Mouse (Mus musculus): ENCODE measurements around the gene Zfp119b. TPM values are rescaled to one million over a fixed set of nuclear protein-coding genes. Genes with fewer than 3 reads are reported as not detected.
A peak's percentile ranks its signal among the peaks of the same experiment; 100 is the strongest.
"Not testable (repeated sequence)": the region's sequence is repeated elsewhere in the genome, so short reads cannot be mapped to it uniquely, and the experiment has no call there.

Zfp119b gene
- polyA plus RNA-seq, 1 experiment from 2014 or later, result 4.3 TPM

DNA sequence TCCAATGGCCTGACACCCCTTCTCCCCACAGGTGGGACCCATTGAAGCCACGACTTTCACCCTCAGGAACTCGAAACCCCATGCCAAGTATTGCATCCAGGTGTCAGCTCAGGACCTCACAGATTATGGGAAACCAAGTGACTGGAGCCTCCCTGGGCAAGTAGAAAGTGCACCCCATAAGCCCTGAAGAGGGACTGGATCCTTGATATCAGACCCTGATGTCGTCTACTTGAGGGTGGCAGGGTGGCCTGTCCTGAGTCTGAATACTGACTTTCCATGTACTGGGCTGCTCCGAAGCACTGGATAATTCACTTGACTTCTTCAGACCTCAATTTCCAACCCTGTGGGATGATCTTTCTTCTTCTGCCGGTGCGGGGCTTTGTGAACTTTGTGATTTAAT is 7.3 kb upstream of the Zfp119b start:
- Histone ChIP-seq H3K4me2 (peak overlapping the region; percentile 64), H3K36me3 (peaks cover 7% of the 10 kb centered on the region), H3K27ac (no peak overlapping the region), H3K4me1 (replicated peaks) (peaks cover 24% of the 10 kb centered on the region), H3K9ac (no peak overlapping the region), H3K27me3 (peaks cover 26% of the 10 kb centered on the region), H3K9me3 (replicated peaks) (no peaks in the 10 kb centered on the region), H3K4me3 (peak overlapping the region; percentile 38; the same call in 1 of the 2 replicates)
- no peak for ATAC-seq (replicated peaks; ENCODE audit: insufficient number of reproducible peaks, insufficient read depth, low FRiP score, low read depth)
- 37% methylated on average over 6 of the region's 6 CpGs for WGBS

DNA sequence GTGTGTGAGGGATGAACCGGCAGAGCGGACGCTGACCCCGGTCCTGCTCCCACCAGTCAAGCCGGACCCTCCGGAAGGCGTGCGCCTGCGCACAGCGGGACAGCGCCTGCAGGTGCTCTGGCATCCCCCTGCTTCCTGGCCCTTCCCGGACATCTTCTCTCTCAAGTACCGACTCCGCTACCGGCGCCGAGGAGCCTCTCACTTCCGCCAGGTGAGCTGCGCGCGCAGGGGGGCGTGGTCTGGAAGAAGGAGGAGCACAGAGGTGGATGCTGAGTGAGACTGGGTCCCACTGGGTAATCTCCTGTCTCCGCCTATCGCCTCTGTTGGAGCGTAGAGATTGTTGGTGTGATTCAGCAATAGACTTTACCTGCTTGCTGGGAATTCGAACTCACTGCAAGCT is 6.8 kb upstream of the Zfp119b start:
- Histone ChIP-seq H3K27ac (no peak overlapping the region), H3K27me3 (peaks cover 26% of the 10 kb centered on the region), H3K4me3 (peak overlapping the region; percentile 38), H3K4me2 (peak overlapping the region; percentile 64), H3K9ac (0 out of 2 replicates have a peak overlapping the region, but pooled peaks have one; percentile 6), H3K9me3 (replicated peaks) (no peaks in the 10 kb centered on the region), H3K36me3 (peaks cover 4% of the 10 kb centered on the region), H3K4me1 (replicated peaks) (peaks cover 24% of the 10 kb centered on the region)
- WGBS, result 5% methylated on average over 26 of the region's 26 CpGs
- ATAC-seq (replicated peaks; ENCODE audit: insufficient number of reproducible peaks, insufficient read depth, low FRiP score, low read depth), result no peak

DNA sequence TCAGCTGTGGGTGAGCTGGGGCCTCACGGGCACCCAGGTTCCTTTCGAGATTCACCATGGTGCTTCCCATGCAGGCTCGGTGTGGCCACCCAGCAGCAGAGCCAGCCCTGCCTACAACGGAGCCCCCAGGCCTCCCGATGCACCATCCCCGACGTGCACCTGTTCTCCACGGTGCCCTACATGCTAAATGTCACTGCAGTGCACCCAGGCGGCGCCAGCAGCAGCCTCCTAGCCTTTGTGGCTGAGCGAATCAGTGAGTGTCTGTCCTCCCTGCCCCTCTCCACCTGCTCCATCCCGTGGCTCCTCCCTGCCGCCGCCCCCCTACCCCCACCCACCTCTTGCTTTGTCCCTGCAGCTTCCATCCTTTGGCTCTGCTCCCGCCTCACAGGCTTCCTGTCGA is 4.9 kb upstream of the Zfp119b start:
- no peak overlapping the region for H3K4me3 ChIP-seq
- H3K9me3 ChIP-seq (replicated peaks), result no peaks in the 10 kb centered on the region
- H3K4me1 ChIP-seq (replicated peaks), result peaks cover 15% of the 10 kb centered on the region
- no peak for ATAC-seq (replicated peaks; ENCODE audit: insufficient number of reproducible peaks, insufficient read depth, low FRiP score, low read depth)
- H3K36me3 ChIP-seq, result no peaks in the 10 kb centered on the region
- peaks cover 26% of the 10 kb centered on the region for H3K27me3 ChIP-seq
- no peak overlapping the region for H3K4me2 ChIP-seq
- H3K9ac ChIP-seq, result no peak overlapping the region
- 33% methylated on average over 16 of the region's 16 CpGs for WGBS
- H3K27ac ChIP-seq, result no peak overlapping the region

DNA sequence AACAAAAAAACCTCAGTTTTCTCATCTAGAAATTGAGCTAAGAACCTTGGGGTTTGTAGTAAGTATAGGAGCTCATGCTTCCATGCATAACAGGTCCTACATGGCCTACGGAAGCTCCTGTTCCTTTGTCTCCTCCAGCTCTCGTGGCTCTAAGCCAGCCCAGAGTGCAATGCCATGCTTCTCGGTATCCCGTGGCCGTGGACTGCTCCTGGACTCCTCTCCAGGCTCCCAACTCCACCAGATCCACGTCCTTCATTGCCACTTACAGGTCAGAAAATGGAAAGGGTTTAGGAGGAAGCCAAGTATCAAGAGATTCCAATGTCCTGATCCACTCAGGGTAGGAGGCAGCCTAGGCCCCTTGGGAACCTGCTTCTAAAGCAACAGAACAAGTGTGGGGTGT is 4.5 kb upstream of the Zfp119b start:
- Histone ChIP-seq H3K27me3 (peaks cover 26% of the 10 kb centered on the region), H3K36me3 (no peaks in the 10 kb centered on the region), H3K4me2 (no peak overlapping the region), H3K4me3 (no peak overlapping the region), H3K9ac (no peak overlapping the region), H3K4me1 (replicated peaks) (peaks cover 15% of the 10 kb centered on the region), H3K9me3 (replicated peaks) (no peaks in the 10 kb centered on the region), H3K27ac (no peak overlapping the region)
- 52% methylated on average over 6 of the region's 6 CpGs for WGBS
- no peak for ATAC-seq (replicated peaks; ENCODE audit: insufficient number of reproducible peaks, insufficient read depth, low FRiP score, low read depth)

DNA sequence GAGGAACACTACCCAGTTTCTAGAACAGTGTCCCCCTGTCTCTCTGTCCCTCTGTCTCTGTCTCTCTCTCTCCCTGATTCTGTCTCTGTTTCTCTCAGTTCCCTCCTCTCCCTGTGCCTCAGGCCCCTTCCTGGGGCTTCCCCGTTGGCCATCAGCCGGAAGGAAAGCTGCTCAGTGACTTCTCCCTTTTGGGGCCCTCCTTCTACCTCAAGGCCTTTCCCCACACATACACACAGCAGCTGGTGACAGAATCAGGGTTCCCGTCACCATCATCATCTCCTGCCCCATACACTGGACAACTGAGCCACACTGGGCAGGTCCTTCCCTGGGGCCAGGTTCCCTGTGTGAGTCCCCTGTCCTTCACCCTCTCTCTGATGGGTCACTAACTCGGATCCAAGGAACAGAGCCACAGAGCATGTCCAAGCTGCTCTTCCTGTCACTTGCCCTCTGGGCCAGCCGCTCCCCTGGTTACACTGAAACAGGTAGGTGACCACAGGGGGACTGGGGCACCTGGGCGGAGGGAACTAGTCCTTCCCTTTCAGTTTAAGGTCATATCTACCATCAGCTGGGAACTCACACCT is 3.2 kb upstream of the Zfp119b start, which contains the start of gene Ebi3:
Ebi3 (plus strand) TSS at position 194 of the 581 bp plus-strand sequence.
- WGBS, result 61% methylated on average over 6 of the region's 6 CpGs
- Histone ChIP-seq H3K4me1 (replicated peaks) (peaks cover 9% of the 10 kb centered on the region), H3K36me3 (no peaks in the 10 kb centered on the region), H3K27me3 (peaks cover 26% of the 10 kb centered on the region), H3K9ac (no peak within 1 kb of the TSS), H3K4me3 (no peak within 1 kb of the TSS), H3K27ac (no peak within 1 kb of the TSS), H3K9me3 (replicated peaks) (no peaks in the 10 kb centered on the region), H3K4me2 (no peak within 1 kb of the TSS)
- ATAC-seq (replicated peaks; ENCODE audit: insufficient number of reproducible peaks, insufficient read depth, low FRiP score, low read depth), result no peak

DNA sequence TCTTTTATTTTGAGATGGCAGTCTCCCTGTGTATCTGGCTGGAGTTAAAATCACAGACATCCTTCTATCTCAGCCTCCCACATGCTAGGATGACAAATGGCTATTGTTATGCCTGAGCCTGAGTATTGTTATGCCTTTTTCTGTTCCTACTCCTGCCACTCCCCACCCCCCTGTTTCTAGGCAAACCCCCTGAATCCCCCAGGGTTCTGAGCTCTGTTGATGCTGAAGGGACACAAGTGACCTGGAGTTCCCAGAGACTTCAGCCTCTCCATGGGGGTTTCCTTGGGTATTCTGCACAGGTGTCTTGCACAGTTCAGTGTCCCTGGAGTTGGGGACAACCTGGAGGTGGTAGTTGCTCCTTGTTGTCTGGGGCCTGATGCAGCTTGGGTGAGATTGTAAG is 2.7 kb upstream of the Zfp119b start:
- peaks cover 9% of the 10 kb centered on the region for H3K4me1 ChIP-seq (replicated peaks)
- peaks cover 26% of the 10 kb centered on the region for H3K27me3 ChIP-seq
- no peak overlapping the region for H3K27ac ChIP-seq
- H3K9ac ChIP-seq, result no peak overlapping the region
- no peak for ATAC-seq (replicated peaks; ENCODE audit: insufficient number of reproducible peaks, insufficient read depth, low FRiP score, low read depth)
- no peaks in the 10 kb centered on the region for H3K36me3 ChIP-seq
- H3K9me3 ChIP-seq (replicated peaks), result no peaks in the 10 kb centered on the region
- no peak overlapping the region for H3K4me2 ChIP-seq
- H3K4me3 ChIP-seq, result no peak overlapping the region

DNA sequence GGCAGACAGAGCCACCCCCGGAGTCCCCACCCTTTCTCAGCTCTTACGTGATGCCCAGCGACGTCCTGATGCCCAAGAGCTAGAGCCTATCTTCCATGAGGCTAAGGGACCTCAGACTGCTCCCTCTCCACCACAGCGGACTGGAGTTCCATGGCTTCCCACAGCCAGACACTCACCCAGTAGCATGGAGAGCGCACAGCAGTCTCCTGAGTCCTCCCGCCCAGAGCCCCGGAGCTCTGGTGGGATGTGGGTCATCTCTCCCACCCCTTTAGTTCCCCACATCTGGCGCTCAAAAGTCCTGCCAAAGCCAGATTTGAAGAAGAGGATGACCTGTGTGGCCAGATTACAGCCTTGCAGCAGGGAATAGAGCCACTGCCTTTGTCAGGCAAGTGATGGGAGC is 1.3 kb upstream of the Zfp119b start:
- ATAC-seq (replicated peaks; ENCODE audit: insufficient number of reproducible peaks, insufficient read depth, low FRiP score, low read depth), result no peak
- Histone ChIP-seq H3K4me3 (no peak overlapping the region), H3K4me1 (replicated peaks) (peaks cover 2% of the 10 kb centered on the region; the same call in 1 of the 2 replicates), H3K36me3 (no peaks in the 10 kb centered on the region), H3K27ac (no peak overlapping the region), H3K4me2 (no peak overlapping the region), H3K27me3 (peaks cover 16% of the 10 kb centered on the region), H3K9ac (no peak overlapping the region), H3K9me3 (replicated peaks) (no peaks in the 10 kb centered on the region)
- WGBS, result 61% methylated on average over 9 of the region's 9 CpGs

DNA sequence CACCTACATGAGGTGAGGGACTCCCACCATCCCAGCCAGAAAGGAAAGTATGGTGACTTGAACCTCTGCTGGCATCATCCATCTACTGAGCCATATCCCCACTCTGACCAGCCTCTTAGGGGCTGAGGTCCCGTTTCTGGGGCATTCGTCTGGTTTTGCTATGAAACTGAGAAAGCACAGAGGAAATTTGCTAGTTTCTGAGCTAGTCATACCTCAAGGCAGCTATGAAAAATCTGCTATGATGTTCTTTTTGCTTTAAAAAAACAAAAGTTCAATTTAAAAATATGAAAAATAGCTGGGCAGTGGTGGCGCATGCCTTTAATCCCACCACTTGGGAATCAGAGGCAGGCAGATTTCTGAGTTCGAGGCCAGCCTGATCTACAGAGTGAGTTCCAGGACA is 653 bp downstream of the Zfp119b start:
- no peak overlapping the region for H3K9ac ChIP-seq
- peaks cover 7% of the 10 kb centered on the region; the same call in 1 of the 2 replicates for H3K4me1 ChIP-seq (replicated peaks)
- ATAC-seq (replicated peaks; ENCODE audit: insufficient number of reproducible peaks, insufficient read depth, low FRiP score, low read depth), result no peak
- no peak overlapping the region for H3K4me2 ChIP-seq
- no peaks in the 10 kb centered on the region for H3K9me3 ChIP-seq (replicated peaks)
- H3K36me3 ChIP-seq, result no peaks in the 10 kb centered on the region
- no peak overlapping the region for H3K27ac ChIP-seq
- WGBS, result 83% methylated on average over 4 of the region's 4 CpGs
- no peaks in the 10 kb centered on the region for H3K27me3 ChIP-seq
- no peak overlapping the region for H3K4me3 ChIP-seq

DNA sequence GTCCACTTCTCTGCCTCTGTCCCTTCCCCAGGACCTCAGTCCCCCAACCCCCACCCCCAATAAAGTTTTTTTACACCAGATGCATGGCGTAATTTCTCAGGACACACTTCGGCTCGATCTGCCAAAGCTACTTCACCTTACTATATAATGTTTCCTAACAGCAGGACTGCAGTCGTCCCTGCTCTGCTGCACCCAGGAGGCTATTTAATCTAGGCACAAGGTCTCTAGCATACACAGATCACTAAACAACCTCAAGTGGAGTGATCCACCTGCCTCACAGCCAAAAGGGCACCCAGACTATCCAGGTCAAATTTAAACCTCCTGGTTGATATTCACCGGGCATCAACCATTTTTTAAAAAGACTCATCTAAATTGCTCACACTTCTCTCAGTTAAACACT is 3.6 kb downstream of the Zfp119b start:
- Histone ChIP-seq H3K27ac (peak overlapping the region; percentile 95), H3K4me2 (peak overlapping the region; percentile 91), H3K9ac (peak overlapping the region; percentile 70), H3K27me3 (no peaks in the 10 kb centered on the region), H3K36me3 (peaks cover 1% of the 10 kb centered on the region; the same call in 1 of the 2 replicates), H3K4me1 (replicated peaks) (peaks cover 7% of the 10 kb centered on the region; the same call in 1 of the 2 replicates), H3K9me3 (replicated peaks) (no peaks in the 10 kb centered on the region), H3K4me3 (peak overlapping the region; percentile 62)
- no peak for ATAC-seq (replicated peaks; ENCODE audit: insufficient number of reproducible peaks, insufficient read depth, low FRiP score, low read depth)
- WGBS, result 22% methylated on average over 5 of the region's 5 CpGs

DNA sequence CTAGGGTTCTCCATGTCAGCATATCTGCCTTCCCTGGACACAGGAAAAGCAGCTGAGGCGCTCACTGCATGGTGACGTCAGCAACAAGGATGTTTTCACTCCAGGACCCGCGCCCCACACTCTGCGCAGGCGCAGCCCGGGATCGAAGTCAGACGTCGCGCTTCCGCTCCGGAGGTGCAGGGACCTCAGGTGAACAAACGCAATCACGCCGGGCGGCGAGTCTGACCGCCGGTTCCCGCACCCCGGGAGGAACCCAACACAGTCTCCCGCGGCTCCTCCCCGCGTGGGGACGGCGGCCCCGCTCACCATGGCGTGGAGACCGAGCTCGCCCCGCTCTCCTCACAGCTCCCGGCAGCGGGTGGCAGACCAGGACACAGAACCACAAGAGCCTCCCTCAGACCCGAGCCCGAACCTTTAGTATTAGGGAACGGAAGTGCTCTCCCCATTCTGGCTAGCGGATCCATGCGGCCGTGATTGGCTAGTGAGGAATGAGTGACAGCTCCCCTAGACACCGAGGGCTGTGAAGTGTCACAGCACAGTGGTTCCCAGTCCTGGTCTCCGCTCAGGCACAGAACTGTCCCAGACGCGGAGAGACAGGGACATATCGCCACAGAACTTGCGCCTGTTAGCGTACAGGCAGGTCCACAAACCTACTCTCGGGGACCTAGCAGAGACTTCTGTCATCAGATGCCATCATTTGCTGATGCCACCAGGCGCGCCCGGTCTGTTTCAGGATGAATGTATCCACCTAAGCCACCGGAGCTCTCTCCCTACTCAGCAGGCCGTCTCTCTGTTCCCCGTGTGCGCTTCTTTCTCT is 4.2 kb downstream of the Zfp119b start:
- not testable (repeated sequence) for H3K36me3 ChIP-seq; H3K27me3 ChIP-seq; H3K4me1 ChIP-seq (replicated peaks); H3K9me3 ChIP-seq (replicated peaks)
- Histone ChIP-seq H3K9ac (peak overlapping the region; percentile 70), H3K27ac (peak overlapping the region; percentile 95), H3K4me2 (peak overlapping the region; percentile 91), H3K4me3 (peak overlapping the region; percentile 62)
- WGBS, result under 1% methylated on average over 55 of the region's 56 CpGs
- peak; percentile 96 for ATAC-seq (replicated peaks; ENCODE audit: insufficient number of reproducible peaks, insufficient read depth, low FRiP score, low read depth)

DNA sequence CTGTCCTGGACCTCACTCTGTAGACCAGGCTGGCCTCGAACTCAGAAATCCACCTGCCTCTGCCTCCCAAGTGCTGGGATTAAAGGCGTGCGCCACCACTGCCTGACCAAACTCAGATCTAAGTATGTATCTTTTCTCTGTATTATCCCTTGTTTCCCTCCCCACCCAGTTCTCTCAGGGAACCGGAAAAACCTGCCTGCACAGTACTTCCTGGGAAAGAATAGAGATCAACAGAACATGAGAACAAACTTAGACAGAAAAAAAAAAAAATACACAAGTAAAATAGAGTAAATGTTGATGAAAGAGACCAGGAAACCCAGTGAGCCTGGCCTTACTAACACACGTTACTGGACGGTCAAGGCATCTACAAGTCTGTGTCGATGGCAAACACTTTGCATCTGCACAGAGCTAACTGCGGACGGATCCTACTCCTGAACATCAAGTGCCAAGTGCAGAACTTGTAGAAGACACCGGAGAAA is 4.9 kb downstream of the Zfp119b start:
- H3K9me3 ChIP-seq (replicated peaks); ATAC-seq (replicated peaks; ENCODE audit: insufficient number of reproducible peaks, insufficient read depth, low FRiP score, low read depth); H3K4me1 ChIP-seq (replicated peaks); H3K27me3 ChIP-seq: not testable (repeated sequence)
- H3K27ac ChIP-seq, result peak overlapping the region; percentile 95
- peak overlapping the region; percentile 62 for H3K4me3 ChIP-seq
- peaks cover 13% of the 10 kb centered on the region for H3K36me3 ChIP-seq
- peak overlapping the region; percentile 70; the same call in 1 of the 2 replicates for H3K9ac ChIP-seq
- 30% methylated on average over 10 of the region's 10 CpGs for WGBS
- H3K4me2 ChIP-seq, result peak overlapping the region; percentile 91
